Mouse (Mus musculus) liver, embryonic 11.5 days (tissue): ENCODE measurements at regions not wholly inside any gene's neighbourhood (a gene's known extent, or its start where the extent isn't known, plus 50 kb on each side); places are given as distances from the start of the nearest gene placed in this dataset.

Experiments
- ATAC-seq: fragments of 200-750 bp; cut with Nextera tagmentation; replicated peaks from 2 replicates; pipeline ENCODE4 v1.8.0; 2017; ENCODE audit warnings: moderate number of reproducible peaks, mild to moderate bottlenecking, moderate TSS enrichment, moderate library complexity; ENCODE audit not compliant: low FRiP score
- DNase-seq: peaks from one replicate; pipeline ENCODE4 v3.0.0-alpha.2; 2017; ENCODE audit warnings: low spot score
- H3K27ac ChIP-seq: fragments of 300-500 bp; sonication (generic); 2 replicates; pipeline ENCODE4 v1.5.1; 2014; ENCODE audit warnings: mild to moderate bottlenecking, low read depth, low read length, control low read depth
- H3K27me3 ChIP-seq: fragments of 300-500 bp; sonication (generic); replicated peaks from 2 replicates; pipeline ENCODE4 v1.6.1; 2014; ENCODE audit warnings: low read length, mixed read lengths; ENCODE audit not compliant: control insufficient read depth, insufficient read depth
- H3K36me3 ChIP-seq: fragments of 300-500 bp; sonication (generic); 2 replicates; pipeline ENCODE4 v1.6.1; 2014; ENCODE audit warnings: mild to moderate bottlenecking, low read length, moderate library complexity, mixed read lengths; ENCODE audit not compliant: control insufficient read depth, insufficient read depth
- H3K4me1 ChIP-seq: fragments of 300-500 bp; sonication (generic); replicated peaks from 2 replicates; pipeline ENCODE4 v1.6.1; 2014; ENCODE audit warnings: low read length, mixed read lengths; ENCODE audit not compliant: control insufficient read depth, insufficient read depth
- H3K4me2 ChIP-seq: fragments of 300-500 bp; sonication (generic); 2 replicates; pipeline ENCODE4 v1.6.1; 2014; ENCODE audit warnings: mild to moderate bottlenecking, control low read depth, moderate library complexity
- H3K4me3 ChIP-seq: fragments of 300-500 bp; sonication (generic); 2 replicates; pipeline ENCODE4 v1.5.1; 2014; ENCODE audit warnings: low read depth, low read length, control low read depth
- H3K9ac ChIP-seq: fragments of 300-500 bp; sonication (generic); 2 replicates; pipeline ENCODE4 v1.6.1; 2014; ENCODE audit warnings: low read depth, low read length, control low read depth
- H3K9me3 ChIP-seq: fragments of 300-500 bp; sonication (generic); 2 replicates; pipeline ENCODE4 v1.6.1; 2016; ENCODE audit warnings: low read length, inconsistent platforms, mixed read lengths; ENCODE audit not compliant: control insufficient read depth
- WGBS: fragments of 180-500 bp; shearing (Covaris S2); extraction: QIAGEN DNeasy Blood & Tissue Kit; methylation state at CpG from one replicate; pipeline ENCODE4 v1.1.7; 2014; 5-methylcytosine and 5-hydroxymethylcytosine counted together

DNA sequence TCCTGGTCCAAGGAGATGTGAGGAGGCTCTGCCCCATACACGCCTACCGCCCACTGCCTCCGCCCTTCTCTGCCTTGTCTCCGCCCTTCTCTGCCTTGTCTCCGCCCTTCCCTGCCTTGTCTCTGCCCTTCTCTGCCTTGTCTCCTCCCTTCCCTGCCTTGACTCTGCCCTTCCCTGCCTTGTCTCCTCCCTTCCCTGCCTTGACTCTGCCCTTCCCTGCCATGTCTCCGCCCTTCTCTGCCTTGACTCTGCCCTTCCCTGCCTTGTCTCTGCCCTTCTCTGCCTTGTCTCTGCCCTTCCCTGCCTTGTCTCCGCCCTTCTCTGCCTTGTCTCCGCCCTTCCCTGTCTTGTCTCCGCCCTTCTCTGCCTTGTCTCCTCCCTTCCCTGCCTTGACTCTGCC lies 185.4 kb upstream of the Sfswap start:
- ATAC-seq = no peak
- H3K27ac ChIP-seq = no peak overlapping the region
- H3K4me1 ChIP-seq = no peaks in the 10 kb centered on the region
- H3K9me3 ChIP-seq = no peaks in the 10 kb centered on the region
- no peaks in the 10 kb centered on the region for H3K27me3 ChIP-seq
- no peak overlapping the region for H3K4me3 ChIP-seq
- no peak overlapping the region for H3K9ac ChIP-seq
- H3K4me2 ChIP-seq = no peak overlapping the region
- 44% methylated on average over 9 of the region's 9 CpGs for WGBS
- no peak for DNase-seq
- no peaks in the 10 kb centered on the region for H3K36me3 ChIP-seq

GRCm38 (mm10) chr5:129331094-129331523 lies 169.9 kb upstream of the Sfswap start:
- H3K4me3 ChIP-seq = no peak overlapping the region
- H3K27ac ChIP-seq = no peak overlapping the region
- H3K9me3 ChIP-seq = no peaks in the 10 kb centered on the region
- no peaks in the 10 kb centered on the region for H3K27me3 ChIP-seq
- H3K4me2 ChIP-seq = no peak overlapping the region
- no peak for ATAC-seq
- no peak for DNase-seq
- 26% methylated on average over 11 of the region's 11 CpGs for WGBS
- H3K4me1 ChIP-seq = no peaks in the 10 kb centered on the region
- no peaks in the 10 kb centered on the region for H3K36me3 ChIP-seq
- no peak overlapping the region for H3K9ac ChIP-seq

DNA sequence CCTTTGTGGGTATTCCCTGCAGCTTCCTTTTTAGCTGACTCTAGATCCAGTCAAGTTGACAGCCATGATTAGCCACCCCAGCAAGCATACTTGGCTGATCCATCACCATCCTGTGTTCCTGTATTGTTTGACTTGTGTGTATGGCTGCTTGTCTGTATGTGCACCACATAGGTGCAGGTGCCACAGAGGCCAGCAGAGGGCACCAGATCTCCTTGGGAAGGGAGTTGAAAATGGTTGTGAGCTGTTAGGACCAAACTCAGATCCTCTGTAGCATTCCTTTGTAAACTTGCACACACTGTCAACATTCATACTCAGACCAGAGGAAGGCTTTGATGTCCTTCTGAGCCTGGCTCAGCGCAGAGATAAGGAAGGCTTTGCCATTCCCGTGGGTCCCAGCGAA lies 169.0 kb upstream of the Sfswap start:
- Histone ChIP-seq H3K4me3 (no peak overlapping the region), H3K9ac (no peak overlapping the region), H3K4me2 (no peak overlapping the region), H3K27ac (no peak overlapping the region), H3K27me3 (no peaks in the 10 kb centered on the region), H3K36me3 (no peaks in the 10 kb centered on the region), H3K4me1 (no peaks in the 10 kb centered on the region), H3K9me3 (no peaks in the 10 kb centered on the region)
- DNase-seq = no peak
- no peak for ATAC-seq
- WGBS = 82% methylated on average over 3 of the region's 3 CpGs

GRCm38 (mm10) chr5:129338511-129338910 lies 162.5 kb upstream of the Sfswap start:
- Histone ChIP-seq H3K27ac (no peak overlapping the region), H3K9me3 (no peaks in the 10 kb centered on the region), H3K4me1 (no peaks in the 10 kb centered on the region), H3K27me3 (no peaks in the 10 kb centered on the region), H3K9ac (no peak overlapping the region), H3K4me2 (no peak overlapping the region), H3K36me3 (no peaks in the 10 kb centered on the region), H3K4me3 (no peak overlapping the region)
- 67% methylated on average over 7 of the region's 7 CpGs for WGBS
- DNase-seq = no peak
- ATAC-seq = no peak

GRCm38 (mm10) chr5:129344038-129344437 lies 157.0 kb upstream of the Sfswap start:
- WGBS = 85% methylated on average over 12 of the region's 12 CpGs
- ATAC-seq = no peak
- H3K27me3 ChIP-seq = no peaks in the 10 kb centered on the region

DNA sequence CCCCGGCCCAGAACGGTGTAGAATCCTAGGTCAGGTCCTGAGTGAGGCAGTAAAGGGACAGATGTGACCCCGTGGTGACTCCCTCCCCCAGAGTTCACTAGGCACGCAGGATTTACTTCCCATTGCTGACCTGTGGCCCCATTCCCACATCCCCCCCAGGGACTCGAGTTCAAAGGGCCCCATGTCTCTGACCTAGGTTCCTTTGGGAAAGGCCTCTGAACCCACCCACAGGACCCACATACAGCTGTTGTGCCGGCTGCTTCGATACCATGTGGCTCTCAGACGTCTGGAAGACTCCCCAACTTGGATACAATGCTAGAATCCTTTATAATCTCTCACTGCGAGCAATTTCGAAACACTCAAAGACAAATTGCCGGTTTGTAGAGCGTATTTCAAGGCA lies 151.0 kb upstream of the Sfswap start:
- no peak overlapping the region for H3K9ac ChIP-seq
- DNase-seq (no peak), ATAC-seq (no peak)
- no peaks in the 10 kb centered on the region for H3K36me3 ChIP-seq
- WGBS = 68% methylated on average over 12 of the region's 12 CpGs
- H3K27me3 ChIP-seq = no peaks in the 10 kb centered on the region
- H3K4me3 ChIP-seq = no peak overlapping the region
- no peaks in the 10 kb centered on the region for H3K9me3 ChIP-seq
- H3K4me1 ChIP-seq = no peaks in the 10 kb centered on the region
- H3K27ac ChIP-seq = no peak overlapping the region
- H3K4me2 ChIP-seq = no peak overlapping the region

More at GRCm38 (mm10) chr5:129344038-129344437, 157.0 kb upstream of the Sfswap start:
- Histone ChIP-seq H3K4me2 (no peak overlapping the region), H3K36me3 (no peaks in the 10 kb centered on the region), H3K4me3 (no peak overlapping the region), H3K9ac (no peak overlapping the region), H3K4me1 (no peaks in the 10 kb centered on the region), H3K27ac (no peak overlapping the region), H3K9me3 (no peaks in the 10 kb centered on the region)
- DNase-seq = no peak

DNA sequence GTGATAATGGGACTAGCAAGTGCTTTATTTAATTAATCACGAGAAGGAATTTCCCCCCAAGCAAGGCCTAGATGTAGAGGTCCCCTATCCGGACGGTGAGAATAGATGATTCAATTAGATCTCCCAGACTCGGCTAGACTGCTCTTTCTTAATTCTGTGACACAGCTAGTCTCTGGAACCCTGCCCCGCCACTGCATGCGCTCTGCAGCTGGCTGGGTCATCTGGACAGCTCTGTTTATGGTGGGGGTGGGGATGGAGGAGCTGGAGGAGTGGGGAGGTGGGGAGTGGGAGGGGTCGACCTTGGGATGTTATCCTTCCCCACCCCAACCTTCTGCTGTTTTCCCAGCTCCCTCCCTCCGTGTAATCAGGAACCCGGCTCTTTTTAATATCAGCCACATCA lies 147.5 kb upstream of the Sfswap start:
- H3K27ac ChIP-seq = no peak overlapping the region
- no peaks in the 10 kb centered on the region for H3K9me3 ChIP-seq
- ATAC-seq (no peak), DNase-seq (no peak)
- no peak overlapping the region for H3K4me3 ChIP-seq
- H3K9ac ChIP-seq = no peak overlapping the region
- H3K36me3 ChIP-seq = no peaks in the 10 kb centered on the region
- no peak overlapping the region for H3K4me2 ChIP-seq
- no peaks in the 10 kb centered on the region for H3K4me1 ChIP-seq
- H3K27me3 ChIP-seq = no peaks in the 10 kb centered on the region
- WGBS = 52% methylated on average over 9 of the region's 9 CpGs

DNA sequence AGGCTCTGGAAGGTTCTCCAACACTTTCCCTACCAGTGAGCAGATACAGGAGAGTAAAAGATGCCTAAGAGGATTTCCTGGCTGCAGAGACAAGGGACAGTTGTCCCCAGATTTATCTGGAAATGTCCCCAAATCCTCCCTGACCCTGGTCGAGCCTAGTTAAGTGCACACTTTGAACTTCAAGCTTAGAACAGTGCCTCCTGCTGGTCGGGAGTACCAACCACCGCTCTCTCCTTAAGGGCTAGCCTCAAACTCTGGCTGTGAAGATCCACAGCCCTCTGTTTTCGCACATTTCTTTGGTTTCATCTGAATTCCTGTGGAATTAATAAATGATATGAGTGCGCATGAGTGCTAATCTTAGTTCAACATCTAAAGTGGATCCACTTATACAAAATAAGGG lies 146.1 kb upstream of the Sfswap start:
- DNase-seq = no peak
- ATAC-seq = no peak

DNA sequence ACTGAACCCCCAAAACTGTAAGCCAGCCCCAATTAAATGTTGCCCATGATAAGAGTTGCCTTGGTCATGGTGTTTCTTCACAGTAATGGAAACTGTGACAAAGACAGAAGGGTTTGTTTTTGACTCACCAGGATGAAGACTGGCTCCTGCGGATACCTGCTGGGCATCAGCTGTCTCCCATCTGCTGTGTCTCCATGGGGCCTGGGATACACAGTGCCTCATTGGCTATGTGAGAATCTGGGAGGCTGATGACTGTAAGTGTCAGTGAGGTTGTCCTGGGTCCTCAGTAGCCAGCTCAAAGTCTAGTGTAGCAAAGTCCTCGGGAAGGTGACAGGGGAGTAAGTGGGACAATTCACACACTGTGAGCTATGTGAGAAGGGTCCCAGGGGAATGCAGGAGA lies 139.5 kb upstream of the Sfswap start:
- ATAC-seq (no peak), DNase-seq (no peak)
- H3K27me3 ChIP-seq = no peaks in the 10 kb centered on the region
- no peak overlapping the region for H3K9ac ChIP-seq
- no peak overlapping the region for H3K4me3 ChIP-seq
- H3K27ac ChIP-seq = no peak overlapping the region
- no peaks in the 10 kb centered on the region for H3K9me3 ChIP-seq
- H3K4me1 ChIP-seq = no peaks in the 10 kb centered on the region
- H3K36me3 ChIP-seq = no peaks in the 10 kb centered on the region
- no peak overlapping the region for H3K4me2 ChIP-seq
- WGBS = 78% methylated on average over 2 of the region's 2 CpGs

More for the DNA sequence above, 146.1 kb upstream of the Sfswap start:
- Histone ChIP-seq H3K4me1 (no peaks in the 10 kb centered on the region), H3K4me3 (no peak overlapping the region), H3K9me3 (no peaks in the 10 kb centered on the region), H3K9ac (no peak overlapping the region), H3K27me3 (no peaks in the 10 kb centered on the region), H3K27ac (no peak overlapping the region), H3K36me3 (no peaks in the 10 kb centered on the region), H3K4me2 (no peak overlapping the region)
- 77% methylated on average over 5 of the region's 5 CpGs for WGBS
